Mouse (Mus musculus): Measurements from ENCODE around the gene Mrgprf.

DNA sequence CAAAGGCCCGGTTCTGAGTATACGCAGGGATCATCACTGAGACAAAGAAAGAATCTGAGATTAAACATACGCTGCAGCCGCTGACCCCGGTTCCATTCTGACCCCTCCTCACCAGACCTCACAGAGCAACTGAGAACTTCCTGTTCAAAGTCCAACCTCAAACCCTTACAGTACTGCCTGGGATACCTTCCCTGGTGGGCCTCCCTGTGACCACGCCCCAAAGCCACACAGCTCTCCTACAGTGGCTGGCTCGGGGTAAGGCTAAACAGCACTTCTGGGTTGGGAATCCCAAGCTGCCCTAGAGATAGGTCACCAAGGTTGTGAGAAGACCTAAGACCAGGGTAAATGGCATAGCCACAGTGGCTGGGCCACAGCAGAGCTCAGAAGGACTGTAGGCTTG, 31.7 kb upstream of the Mrgprf start:
- TF ChIP-seq EP300 (IDR thresholded peaks at IDR 0.05) (no peak), CTCF (IDR thresholded peaks at IDR 0.05) (no peak)

All from lung, postnatal 0 days (tissue).